Mouse (Mus musculus) left cerebral cortex, adult 9 months (tissue): ENCODE data around the gene Pfdn2.

ENCODE experiments used
- DNase-seq, 2 experiments: peaks; one replicate each; pipeline ENCODE4 v3.0.0; 2022; ENCODE audit warnings: low spot score in 2 of 2

Gene Pfdn2

GRCm38 (mm10) chr1:171407263-171407662 lies 61.8 kb downstream of the Pfdn2 start:
- no peak for DNase-seq
